Mouse (Mus musculus): ENCODE data around the gene Mvb12b. TPM values are rescaled to one million over a fixed set of nuclear protein-coding genes. Genes with fewer than 3 reads are reported as not detected.

Gene Mvb12b
- total and polyA plus RNA-seq, 3 experiments = 22.8 to 23.3 TPM; not detected in 1

GRCm38 (mm10) chr2:33808032-33808431, 79.7 kb downstream of the Mvb12b start:
- H3K27ac ChIP-seq (ENCODE audit: control insufficient read depth, low read depth, low read length) = no peak overlapping the region
- H3K4me1 ChIP-seq (ENCODE audit: control insufficient read depth in 1 of 2, insufficient read depth in 2 of 2, low read length in 2 of 2) = no peaks in the 10 kb centered on the region
- DNase-seq (ENCODE audit: low read depth, low spot score) = no peak
- no peaks in the 10 kb centered on the region for H3K79me2 ChIP-seq (ENCODE audit: control insufficient read depth, insufficient read depth, low read length, poor library complexity)
- no peaks in the 10 kb centered on the region for H3K36me3 ChIP-seq (ENCODE audit: control insufficient read depth in 1 of 2, insufficient read depth in 2 of 2, low read length in 2 of 2)
- H3K4me3 ChIP-seq (ENCODE audit: control insufficient read depth in 1 of 2, insufficient read depth in 1 of 2, low read depth in 2 of 2, low read length in 2 of 2) = no peak overlapping the region
- no peaks in the 10 kb centered on the region for H3K9me3 ChIP-seq (replicated peaks; ENCODE audit: insufficient read depth, low read length)
- H3K27me3 ChIP-seq (ENCODE audit: control insufficient read depth in 1 of 2, insufficient read depth in 2 of 2, low read length in 2 of 2) = no peaks in the 10 kb centered on the region
- no peak for TF ChIP-seq TAL1 (IDR thresholded peaks at IDR 0.05; ENCODE audit: low read length)
- no peak for TF ChIP-seq HCFC1 (IDR thresholded peaks at IDR 0.05; ENCODE audit: low read depth, low read length)
- no peak overlapping the region for H3K9ac ChIP-seq (ENCODE audit: control insufficient read depth, low read depth, low read length, poor library complexity, severe bottlenecking)

GRCm38 (mm10) chr2:33805640-33806039, 82.1 kb downstream of the Mvb12b start:
- Histone ChIP-seq H3K4me1 (ENCODE audit: control insufficient read depth in 1 of 2, insufficient read depth in 2 of 2, low read length in 2 of 2) (peaks cover 0 to 7% of the 10 kb centered on the region in 2 experiments; a peak in 2 of 4 replicates), H3K4me3 (ENCODE audit: control insufficient read depth in 1 of 2, insufficient read depth in 1 of 2, low read depth in 2 of 2, low read length in 2 of 2) (no peak overlapping the region), H3K27me3 (ENCODE audit: control insufficient read depth in 1 of 2, insufficient read depth in 2 of 2, low read length in 2 of 2) (no peaks in the 10 kb centered on the region), H3K9ac (ENCODE audit: control insufficient read depth, low read depth, low read length, poor library complexity, severe bottlenecking) (no peak overlapping the region), H3K9me3 (replicated peaks; ENCODE audit: insufficient read depth, low read length) (no peaks in the 10 kb centered on the region), H3K79me2 (ENCODE audit: control insufficient read depth, insufficient read depth, low read length, poor library complexity) (no peaks in the 10 kb centered on the region), H3K27ac (ENCODE audit: control insufficient read depth, low read depth, low read length) (no peak overlapping the region), H3K36me3 (ENCODE audit: control insufficient read depth in 1 of 2, insufficient read depth in 2 of 2, low read length in 2 of 2) (peaks cover 0 to 3% of the 10 kb centered on the region in 2 experiments; a peak in 1 of 4 replicates)
- no peak for TF ChIP-seq ETS1 (IDR thresholded peaks at IDR 0.05; ENCODE audit: low read depth, low read length)
- no peak for TF ChIP-seq CHD1 (IDR thresholded peaks at IDR 0.05; ENCODE audit: low read depth, low read length)
- TF ChIP-seq JUND (IDR thresholded peaks at IDR 0.05; ENCODE audit: low read depth, low read length) = no peak
- DNase-seq (ENCODE audit: low read depth, low spot score) = no peak

GRCm38 (mm10) chr2:33803717-33804214, 84.0 kb downstream of the Mvb12b start:
- Histone ChIP-seq H3K9ac (ENCODE audit: control insufficient read depth, low read depth, low read length, poor library complexity, severe bottlenecking) (no peak overlapping the region), H3K9me3 (replicated peaks; ENCODE audit: insufficient read depth, low read length) (no peaks in the 10 kb centered on the region), H3K4me1 (ENCODE audit: control insufficient read depth in 1 of 2, insufficient read depth in 2 of 2, low read length in 2 of 2) (peaks cover 0 to 12% of the 10 kb centered on the region in 2 experiments; a peak in 3 of 4 replicates), H3K36me3 (ENCODE audit: control insufficient read depth in 1 of 2, insufficient read depth in 2 of 2, low read length in 2 of 2) (peaks cover 0 to 4% of the 10 kb centered on the region in 2 experiments; a peak in 1 of 4 replicates), H3K79me2 (ENCODE audit: control insufficient read depth, insufficient read depth, low read length, poor library complexity) (no peaks in the 10 kb centered on the region), H3K27ac (ENCODE audit: control insufficient read depth, low read depth, low read length) (no peak overlapping the region), H3K27me3 (ENCODE audit: control insufficient read depth in 1 of 2, insufficient read depth in 2 of 2, low read length in 2 of 2) (no peaks in the 10 kb centered on the region), H3K4me3 (ENCODE audit: control insufficient read depth in 1 of 2, insufficient read depth in 1 of 2, low read depth in 2 of 2, low read length in 2 of 2) (no peak overlapping the region)
- TF ChIP-seq GATA1 (IDR thresholded peaks at IDR 0.05; ENCODE audit: low read depth, low read length) (no peak), MYC (IDR thresholded peaks at IDR 0.05; ENCODE audit: low read depth, low read length) (no peak), ZMIZ1 (IDR thresholded peaks at IDR 0.05; ENCODE audit: low read depth, low read length) (no peak), RAD21 (IDR thresholded peaks at IDR 0.05; ENCODE audit: low read depth, low read length) (no peak), RCOR1 (IDR thresholded peaks at IDR 0.05; ENCODE audit: low read depth, low read length) (no peak), EP300 (IDR thresholded peaks at IDR 0.05; ENCODE audit: low read depth in 1 of 2, low read length in 2 of 2) (no peak), UBTF (IDR thresholded peaks at IDR 0.05; ENCODE audit: borderline replicate concordance, insufficient read depth, low read depth, low read length) (no peak), GABPA (IDR thresholded peaks at IDR 0.05; ENCODE audit: low read depth, low read length) (no peak), ETS1 (IDR thresholded peaks at IDR 0.05; ENCODE audit: low read depth, low read length) (no peak), USF1 (IDR thresholded peaks at IDR 0.05; ENCODE audit: low read depth, low read length) (no peak), HCFC1 (IDR thresholded peaks at IDR 0.05; ENCODE audit: low read depth, low read length) (no peak), MAX (IDR thresholded peaks at IDR 0.05; ENCODE audit: low read length) (no peak), POLR2AphosphoS5 (IDR thresholded peaks at IDR 0.05; ENCODE audit: borderline replicate concordance, low read depth, low read length) (no peak), BHLHE40 (IDR thresholded peaks at IDR 0.05; ENCODE audit: borderline replicate concordance, low read depth, low read length) (no peak), MAZ (IDR thresholded peaks at IDR 0.05; ENCODE audit: low read depth, low read length) (no peak)
- no peak for DNase-seq (ENCODE audit: low read depth, low spot score)

Data from MEL (cell line).